Mouse (Mus musculus): ENCODE measurements around the gene Ddx31. TPM values are rescaled to one million over a fixed set of nuclear protein-coding genes. Genes with fewer than 3 reads are reported as not detected.

Gene Ddx31
- total RNA-seq, 4 experiments from 2014 or later, result 6.0 to 13.3 (median 11.1) TPM

Other genes with a start within 250 kb of the Ddx31 start
- not detected for gene Gfi1b, start 218.4 kb upstream of the Ddx31 start, total RNA-seq (2022)
- gene Tsc1, start 199.2 kb upstream of the Ddx31 start, total RNA-seq (2022), result 10 to 100 TPM; 42.0 to 55.4 (median 49.8) TPM
- 1 to 10 TPM in 2 of 4 experiments, not detected in 2; 1.0 to 1.6 TPM for gene Spaca9, start 140.7 kb upstream of the Ddx31 start, total RNA-seq (2022)
- 1 to 10 TPM in 3 of 4 experiments, under 1 TPM in 1; 0.82 to 2.4 (median 1.8) TPM for gene Ak8, start 140.2 kb upstream of the Ddx31 start, total RNA-seq (2022)
- gene Gtf3c4, start within 50 bp of the Ddx31 start, total RNA-seq (2022), result 10 to 100 TPM; 31.6 to 35.1 (median 32.8) TPM
- not detected for gene Barhl1, start 76.3 kb downstream of the Ddx31 start, total RNA-seq (2022)
- 1 to 10 TPM in 2 of 4 experiments, under 1 TPM in 2; 0.34 to 1.3 (median 0.78) TPM for gene Cfap77, start 214.7 kb downstream of the Ddx31 start, total RNA-seq (2022)
- 10 to 100 TPM; 10.8 to 13.9 (median 11.9) TPM for gene Ttf1, start 219.9 kb downstream of the Ddx31 start, total RNA-seq (2022)

All from layer of hippocampus, adult 8-10 months (tissue).